Mouse (Mus musculus) skeletal muscle tissue, adult 2 months (tissue): ENCODE results near the gene Gm8247.
"Not testable (repeated sequence)": the region's sequence is repeated elsewhere in the genome, so short reads cannot be mapped to it uniquely, and the experiment has no call there.

Experiments used
- DNase-seq: peaks from one replicate; pipeline ENCODE4 v3.0.0-alpha.2; 2012; ENCODE audit warnings: low read depth, low spot score

Gene Gm8247

DNA sequence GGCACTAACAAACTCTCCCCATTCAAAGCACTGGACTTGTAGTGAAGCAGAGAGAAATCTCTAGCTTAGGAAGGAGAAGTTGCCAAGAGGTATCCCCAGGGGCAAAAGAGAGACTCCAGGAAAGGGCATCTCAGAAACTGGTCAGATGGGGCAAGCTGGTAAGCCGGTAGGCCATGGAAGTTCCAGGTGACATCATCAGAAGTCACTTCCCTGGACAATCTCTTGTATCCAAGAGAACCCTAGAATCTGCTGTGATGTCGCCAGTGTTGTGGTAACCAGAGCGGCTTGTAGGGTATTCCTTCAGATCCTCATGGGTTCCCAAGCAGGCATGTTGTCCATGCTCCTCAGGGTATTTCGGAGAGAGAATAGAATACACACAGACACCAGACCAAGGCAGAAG is at the start of gene Gm8247:
Gene Gm8247 (plus strand): TSS at position 301 of the 400 bp plus-strand sequence.
- not testable (repeated sequence) for DNase-seq

- DNase-seq: not testable (repeated sequence)
Measured at GRCm38 (mm10) chr14:44547961-44548360, 35.0 kb upstream of the Gm8247 start.

DNA sequence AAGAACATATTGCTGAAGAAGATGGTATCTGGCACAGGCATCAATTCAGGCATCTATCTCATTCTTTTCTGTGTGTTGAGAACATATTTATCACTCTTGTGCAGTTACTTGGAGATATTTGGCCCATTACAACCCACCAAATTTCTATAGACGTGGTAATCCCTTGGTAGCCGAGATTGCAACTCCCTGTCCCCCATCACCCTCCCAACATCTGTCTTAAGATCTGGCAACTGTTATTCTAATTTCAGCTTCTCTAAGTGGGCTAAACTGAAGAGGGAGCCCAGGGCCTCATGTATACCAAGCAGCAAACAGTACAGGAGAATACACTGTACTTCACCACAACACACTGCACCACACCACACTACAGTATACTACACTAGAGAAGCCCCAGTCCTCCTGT is 8.8 kb downstream of the Gm8247 start:
- not testable (repeated sequence) for DNase-seq

GRCm38 (mm10) chr14:44627737-44628136 is 44.8 kb downstream of the Gm8247 start, which contains the start of gene Gm5624:
TSS of gene Gm5624 (minus strand) at chr14:44627938.
- DNase-seq: not testable (repeated sequence)
